Mouse (Mus musculus) frontal cortex, adult (tissue): ENCODE data around the gene Trpt1.

Experiments used
- ATAC-seq: cut with Nextera tagmentation; 2 replicates; pipeline ENCODE4 v1.9.2; 2017; ENCODE audit warnings: mild to moderate bottlenecking, moderate library complexity, mixed read lengths; ENCODE audit not compliant: low TSS enrichment

Trpt1 gene

GRCm38 (mm10) chr19:6996006-6996405 is at the start of gene Trpt1, which contains the start of gene Nudt22:
Gene Trpt1 (plus strand): TSS chr19:6996131.
Gene Nudt22 (minus strand): TSS chr19:6996117.
- peak; percentile 62 for ATAC-seq

GRCm38 (mm10) chr19:6947742-6948141 is 48.2 kb upstream of the Trpt1 start:
- no peak for ATAC-seq

GRCm38 (mm10) chr19:6948186-6948585 is 47.7 kb upstream of the Trpt1 start:
- ATAC-seq = no peak

GRCm38 (mm10) chr19:6949532-6949931 is 46.4 kb upstream of the Trpt1 start:
- no peak for ATAC-seq

- ATAC-seq = no peak
These were observed 46.0 kb upstream of the Trpt1 start for GRCm38 (mm10) chr19:6949951-6950350.

GRCm38 (mm10) chr19:6950613-6951153 is 45.2 kb upstream of the Trpt1 start:
- ATAC-seq = peak; percentile 53

- ATAC-seq = peak; percentile 78
These were observed 44.5 kb upstream of the Trpt1 start for GRCm38 (mm10) chr19:6951381-6951968.

GRCm38 (mm10) chr19:6951994-6952711 is 43.8 kb upstream of the Trpt1 start:
- ATAC-seq = peak; percentile 34

GRCm38 (mm10) chr19:6952712-6953037 is 43.3 kb upstream of the Trpt1 start:
- ATAC-seq = no peak

GRCm38 (mm10) chr19:6954046-6954445 is 41.9 kb upstream of the Trpt1 start:
- ATAC-seq = no peak

GRCm38 (mm10) chr19:6955424-6955823 is 40.5 kb upstream of the Trpt1 start:
- no peak for ATAC-seq

GRCm38 (mm10) chr19:6956461-6956860 is 39.5 kb upstream of the Trpt1 start:
- no peak for ATAC-seq

GRCm38 (mm10) chr19:6968491-6969271 is 27.2 kb upstream of the Trpt1 start:
- no peak for ATAC-seq

- ATAC-seq = no peak
These were observed 26.7 kb upstream of the Trpt1 start for GRCm38 (mm10) chr19:6969291-6969664.

GRCm38 (mm10) chr19:6969665-6970381 is 26.1 kb upstream of the Trpt1 start:
- no peak for ATAC-seq

- ATAC-seq = no peak
These were observed 25.4 kb upstream of the Trpt1 start for GRCm38 (mm10) chr19:6970460-6971085.

GRCm38 (mm10) chr19:6971644-6972043 is 24.3 kb upstream of the Trpt1 start:
- ATAC-seq = no peak

- ATAC-seq = no peak
These were observed 23.5 kb upstream of the Trpt1 start for GRCm38 (mm10) chr19:6972247-6972917.

GRCm38 (mm10) chr19:6973581-6974190 is 22.2 kb upstream of the Trpt1 start:
- ATAC-seq = no peak
